Mouse (Mus musculus) lung, postnatal 0 days (tissue): ENCODE results near the gene Mlh3.
A peak's percentile ranks its signal among the peaks of the same experiment; 100 is the strongest.

ENCODE experiments used
- CTCF ChIP-seq: IDR thresholded peaks from 2 replicates; pipeline ENCODE4 v1.5.1; 2016; ENCODE audit warnings: antibody characterized with exemption, mild to moderate bottlenecking
- EP300 ChIP-seq: IDR thresholded peaks from 2 replicates; pipeline ENCODE4 v1.6.1; 2016; ENCODE audit warnings: antibody characterized with exemption, mild to moderate bottlenecking, control low read depth

GRCm38 (mm10) chr12:85219236-85219904, 51.0 kb downstream of the Mlh3 start, which contains the start of gene Eif2b2:
- TF ChIP-seq CTCF (no peak), EP300 (peak; percentile 55; the same call in 1 of the 2 replicates)
